In genomic region chr3:82999995-83000394, GRCm38 (mm10) we compare ENCODE assay signal across 31 mouse cellular contexts. TPM values are rescaled to one million over a fixed set of nuclear protein-coding genes. Genes with fewer than 3 reads are reported as not detected.
"Had no signal": no experiment of that assay in that cellular context is flagged by ENCODE, and none has a peak within 500 bp of the region (broad histone marks: within the 10 kb centered on the region; RNA-seq: fewer than 3 reads in every experiment).

No protein-coding gene starts in this region.

- H3K9ac ChIP-seq: forebrain, embryonic 15.5 days; forebrain, postnatal 0 days; heart, embryonic 12.5 days; hindbrain, embryonic 13.5 days; hindbrain, embryonic 15.5 days; limb, embryonic 13.5 days had no signal

- H3K27me3 ChIP-seq: forebrain, embryonic 15.5 days had no signal

- H3K9me3 ChIP-seq: forebrain, embryonic 15.5 days; heart, embryonic 10.5 days; heart, embryonic 12.5 days; hindbrain, embryonic 13.5 days; hindbrain, embryonic 15.5 days; limb, embryonic 13.5 days had no signal

- DNase-seq: forebrain, postnatal 0 days; gastrocnemius, postnatal 14 days; gastrocnemius, postnatal 36 days; heart, adult 18-20 months; heart, postnatal 10 days; heart, postnatal 36 days; kidney, adult 8-10 months; kidney, postnatal 10 days; kidney, postnatal 25 days; kidney, postnatal 4 days; liver had no signal

- H3K27ac ChIP-seq: forebrain, embryonic 15.5 days; heart, embryonic 10.5 days; hindbrain, embryonic 13.5 days; hindbrain, embryonic 15.5 days; hindbrain, postnatal 0 days; layer of hippocampus, adult 2 months; left cerebral cortex, adult 2 months; limb, embryonic 13.5 days had no signal

- H3K36me3 ChIP-seq: forebrain, embryonic 15.5 days; heart, embryonic 10.5 days; heart, embryonic 12.5 days; hindbrain, embryonic 13.5 days; hindbrain, embryonic 15.5 days; limb, embryonic 13.5 days had no signal

- ATAC-seq: hindbrain, postnatal 0 days had no signal

- H3K4me3 ChIP-seq: forebrain, embryonic 15.5 days; heart, embryonic 10.5 days; heart, embryonic 12.5 days; hindbrain, embryonic 13.5 days; hindbrain, embryonic 15.5 days; layer of hippocampus, adult 2 months; left cerebral cortex, adult 2 months; limb, embryonic 13.5 days had no signal

- H3K4me2 ChIP-seq: forebrain, embryonic 15.5 days; heart, embryonic 12.5 days; hindbrain, embryonic 13.5 days; hindbrain, embryonic 15.5 days; limb, embryonic 13.5 days had no signal

RNA-seq across cellular contexts. Expression of gene Fgg, which starts 7.5 kb away (rescaled TPM):
- total RNA-seq: gastrocnemius, postnatal 14 days; heart, adult 18-20 months; heart, postnatal 10 days; heart, postnatal 36 days; hematopoietic stem cell, adult 5-6 weeks; hindbrain, postnatal 0 days; layer of hippocampus, postnatal 10 days; layer of hippocampus, postnatal 25 days; left cerebral cortex, adult 2 months; left cerebral cortex, postnatal 14 days; left cerebral cortex, postnatal 36 days had no signal
- polyA plus RNA-seq: forebrain, embryonic 15.5 days; forebrain, postnatal 0 days; heart, embryonic 14.5 days; hindbrain, embryonic 11.5 days; hindbrain, embryonic 13.5 days; intestine, embryonic 14.5 days; kidney, embryonic 14.5 days had no signal

RNA-seq across cellular contexts. Expression of gene Fga, which starts 25.9 kb away (rescaled TPM):
- total RNA-seq: forebrain, postnatal 0 days; gastrocnemius, postnatal 14 days; heart, adult 18-20 months; heart, adult 8-10 months; heart, postnatal 36 days; hematopoietic stem cell, adult 5-6 weeks; hindbrain, postnatal 0 days; layer of hippocampus, adult 2 months; left cerebral cortex, adult 2 months; left cerebral cortex, postnatal 14 days; left cerebral cortex, postnatal 36 days had no signal
- polyA plus RNA-seq: forebrain, embryonic 15.5 days; heart, embryonic 14.5 days; hindbrain, embryonic 11.5 days; hindbrain, embryonic 13.5 days; hindbrain, postnatal 0 days; limb, embryonic 11.5 days had no signal

RNA-seq across cellular contexts. Expression of gene Fgb, which starts 49.7 kb away (rescaled TPM):
- total RNA-seq: forebrain, postnatal 0 days; gastrocnemius, postnatal 14 days; heart, adult 18-20 months; heart, adult 8-10 months; heart, postnatal 36 days; hematopoietic stem cell, adult 5-6 weeks; hindbrain, postnatal 0 days; layer of hippocampus, adult 2 months; layer of hippocampus, postnatal 10 days; layer of hippocampus, postnatal 25 days; left cerebral cortex, adult 2 months; left cerebral cortex, postnatal 14 days; left cerebral cortex, postnatal 36 days had no signal
- polyA plus RNA-seq: forebrain, embryonic 15.5 days; forebrain, postnatal 0 days; hindbrain, embryonic 11.5 days; hindbrain, embryonic 13.5 days; hindbrain, postnatal 0 days; limb, embryonic 13.5 days had no signal
